Mouse (Mus musculus): ENCODE measurements around the gene Sod3.

DNA sequence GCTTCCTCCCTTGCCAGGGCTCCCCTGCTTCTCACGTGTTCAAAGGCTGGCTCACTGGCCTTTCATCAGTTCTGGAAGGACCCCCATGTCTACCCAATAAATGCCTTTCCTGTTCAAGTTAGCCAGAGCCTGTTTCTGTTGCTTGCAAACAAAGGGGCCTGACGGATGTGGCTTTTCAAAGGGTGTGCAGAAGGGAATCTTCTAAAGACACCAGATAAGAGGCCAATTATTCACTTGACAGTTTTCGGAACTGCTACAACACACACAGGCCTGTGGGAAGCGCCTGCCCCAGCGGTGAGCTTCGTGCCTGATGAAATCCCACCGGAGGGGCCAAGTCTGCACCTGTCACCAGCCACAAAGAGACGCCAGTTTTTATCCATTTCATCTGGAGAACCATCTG lies 31.5 kb upstream of the Sod3 start:
- TF ChIP-seq POLR2A (IDR thresholded peaks at IDR 0.05; ENCODE audit: low read depth, low read length) (no peak), CTCF (IDR thresholded peaks at IDR 0.05; ENCODE audit: extremely low read depth, insufficient read length, insufficient replicate concordance, low read depth, low read length) (no peak)
